Mouse (Mus musculus): ENCODE measurements at regions not wholly inside any gene's neighbourhood (a gene's known extent, or its start where the extent isn't known, plus 50 kb on each side); places are given as distances from the start of the nearest gene placed in this dataset.
"Not testable (repeated sequence)": the region's sequence is repeated elsewhere in the genome, so short reads cannot be mapped to it uniquely, and the experiment has no call there.

DNA sequence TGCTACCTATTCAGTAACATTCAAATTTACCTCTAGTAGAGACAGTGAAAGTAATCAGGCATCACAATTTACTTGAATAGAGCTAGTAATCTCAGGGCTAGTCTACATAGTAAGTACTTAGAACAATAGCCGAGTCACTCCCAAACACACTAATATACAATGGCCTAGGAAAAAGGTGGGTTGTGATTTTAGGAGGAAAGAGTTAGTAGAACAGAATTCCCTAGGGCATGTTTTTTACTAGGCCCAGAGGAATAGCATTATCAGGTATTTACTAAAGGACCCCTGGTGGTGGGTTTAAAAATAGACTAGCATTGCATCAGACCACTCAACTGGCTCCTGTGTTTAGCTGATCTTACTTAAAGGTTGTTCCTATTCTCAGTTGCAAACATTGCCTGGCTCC, 535.8 kb downstream of the Mat2b start:
- in situ Hi-C loops (cut with MseI, MboI) = not testable (repeated sequence)

DNA sequence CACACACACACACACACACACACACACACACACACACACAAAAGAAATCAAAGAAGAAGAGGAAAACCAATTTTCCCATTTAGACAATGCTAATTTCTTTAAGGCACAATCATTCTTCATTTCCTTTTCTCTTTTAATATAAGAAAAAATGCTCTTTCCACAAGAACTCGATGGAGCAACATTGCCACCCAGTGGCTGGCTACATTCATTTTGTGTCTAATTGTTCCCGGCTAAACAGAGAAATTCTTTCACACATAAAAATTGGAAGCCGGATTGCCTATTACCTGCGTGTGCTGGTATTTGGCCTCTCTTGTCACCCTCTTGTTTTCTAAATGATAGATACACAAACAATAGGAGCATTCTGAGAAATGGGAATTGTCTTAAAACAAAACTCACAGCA, 545.7 kb downstream of the Mat2b start:
- in situ Hi-C loops (cut with MseI, MboI) = loop anchor here in 1 of 2 experiments (25.0 kb wide), 1 partner anchor 562 kb away; no protein-coding TSS in a partner anchor

DNA sequence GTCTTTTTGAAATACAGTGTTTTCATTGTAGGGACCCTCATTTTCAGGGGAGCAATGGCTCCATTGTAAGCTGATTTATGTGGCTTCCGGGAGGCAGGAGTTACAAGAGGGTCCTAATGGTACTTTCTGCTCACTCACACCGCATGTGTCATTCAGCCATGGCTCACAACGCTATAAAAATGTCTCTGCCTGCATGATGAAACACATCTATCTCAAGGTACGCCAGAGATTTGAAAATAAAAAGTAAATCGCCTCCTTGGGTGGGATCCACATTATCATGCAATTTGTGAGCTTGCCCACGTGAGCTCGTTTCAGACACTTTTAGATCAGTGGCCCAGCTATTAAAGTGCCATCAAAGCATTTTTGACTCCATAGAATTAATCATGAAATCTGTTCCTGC, 557.2 kb downstream of the Mat2b start:
- in situ Hi-C loops (cut with MseI, MboI) = loop anchor here in 1 of 2 experiments (25.0 kb wide), 1 partner anchor 551 kb away; no protein-coding TSS in a partner anchor

DNA sequence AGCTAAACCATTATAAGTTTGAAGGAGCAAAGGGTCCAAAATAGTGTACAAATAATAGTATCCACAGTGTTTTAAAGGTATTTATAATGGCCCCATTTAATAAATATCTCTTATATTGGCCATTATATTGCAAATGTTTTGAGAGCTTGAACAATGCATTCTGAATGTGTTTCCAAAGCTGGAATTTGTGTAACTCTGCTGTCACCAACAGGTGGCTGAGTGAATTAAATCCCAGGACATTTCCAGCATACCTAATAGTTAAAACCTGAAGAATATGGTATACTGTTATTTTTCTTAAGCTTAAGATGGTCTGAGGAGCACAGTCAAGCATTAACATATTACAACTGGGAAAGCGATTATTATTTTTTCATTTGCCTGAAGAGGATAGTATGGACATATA, 592.4 kb downstream of the Mat2b start:
- in situ Hi-C loops (cut with MseI, MboI) = no loop called here

DNA sequence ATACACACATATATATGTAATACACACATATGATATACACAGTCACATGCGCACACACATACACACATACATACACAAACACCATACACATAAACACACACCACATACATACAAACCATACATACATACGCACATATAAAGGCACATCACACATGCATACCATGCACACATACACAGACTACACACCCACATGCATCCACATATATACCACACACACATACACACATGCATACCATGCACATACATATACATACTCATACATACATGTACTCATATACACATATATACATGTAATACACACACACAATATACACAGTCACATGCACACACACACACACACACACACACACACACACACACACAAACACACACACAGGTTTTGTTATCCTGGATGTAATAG, 620.7 kb downstream of the Mat2b start:
- in situ Hi-C loops (cut with MseI, MboI) = no loop called here

DNA sequence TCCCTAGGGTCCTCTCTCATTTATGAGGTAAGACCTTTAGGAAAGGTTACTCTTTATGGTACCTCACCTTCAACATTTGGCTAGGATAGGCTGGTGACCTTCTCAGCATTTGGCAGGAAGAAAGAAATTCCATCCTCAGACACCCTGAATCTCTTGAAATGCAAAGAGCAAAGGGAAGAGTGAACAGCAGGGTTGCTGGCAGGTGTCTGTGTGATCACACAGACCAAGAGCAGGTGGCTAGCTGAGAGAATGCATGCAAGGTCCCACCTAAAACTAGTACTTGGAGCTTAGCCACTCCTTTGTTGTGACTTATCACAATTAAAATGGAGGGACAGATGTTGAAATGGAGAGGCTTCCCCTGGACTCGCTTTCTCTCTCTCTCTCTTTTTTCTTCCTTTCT, 644.5 kb downstream of the Mat2b start:
- in situ Hi-C loops (cut with MseI, MboI) = no loop called here

DNA sequence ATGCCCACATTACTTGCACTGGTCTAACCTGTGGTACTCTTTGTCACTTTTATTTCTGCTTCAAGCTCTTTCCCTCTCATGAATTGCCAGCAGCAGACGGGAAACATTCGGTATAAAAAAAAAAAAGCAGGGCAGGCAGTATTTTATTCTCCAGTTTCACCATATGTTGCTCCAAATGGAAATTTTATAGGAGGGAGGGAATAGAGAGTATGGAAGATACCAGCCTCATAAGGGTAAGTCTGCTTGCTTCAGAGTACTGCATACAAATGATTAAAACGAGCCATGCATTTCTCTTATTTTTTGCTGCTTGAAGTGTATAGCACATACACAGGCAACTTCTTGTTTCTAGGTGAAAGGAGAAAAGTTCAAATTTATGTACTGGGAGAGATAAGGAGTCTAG, 667.5 kb downstream of the Mat2b start:
- in situ Hi-C loops (cut with MseI, MboI) = no loop called here

DNA sequence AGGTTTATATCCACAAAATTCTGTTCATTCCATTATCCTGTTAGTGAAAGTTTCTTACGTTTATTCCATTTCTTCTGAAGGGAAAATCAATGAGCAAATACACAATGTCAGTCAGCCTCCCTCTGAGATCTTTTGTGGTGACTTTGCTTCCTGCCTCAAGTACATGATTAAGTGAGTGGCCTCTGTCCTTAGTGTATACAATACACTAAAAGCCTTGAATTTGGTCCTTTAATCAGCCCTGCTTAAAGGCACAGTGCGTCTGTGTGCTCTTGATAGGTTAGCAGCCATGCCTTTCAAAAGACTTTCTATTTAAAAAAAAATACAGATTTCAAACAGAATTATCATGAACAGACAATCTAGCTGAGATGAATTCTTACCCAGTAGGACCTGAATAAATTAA, 695.5 kb downstream of the Mat2b start:
- in situ Hi-C loops (cut with MseI, MboI) = no loop called here

DNA sequence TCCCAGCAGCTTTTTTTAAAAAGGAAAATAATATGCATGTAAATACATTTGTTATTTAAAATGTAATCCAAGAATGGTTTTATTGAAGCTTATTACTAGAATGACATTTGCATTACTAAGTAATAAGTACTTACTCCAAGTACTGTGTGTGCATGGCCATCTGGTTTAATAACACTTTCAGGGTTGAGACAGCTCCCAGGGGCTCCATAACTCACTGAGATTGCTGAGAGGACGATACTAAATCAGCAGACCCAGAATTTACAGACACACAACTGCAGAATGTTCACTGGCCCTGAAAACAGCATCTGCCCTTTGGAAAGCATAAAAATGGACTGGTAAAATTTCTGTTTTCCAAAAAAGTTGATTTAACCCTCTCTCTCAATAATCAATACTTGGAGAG, 696.4 kb downstream of the Mat2b start:
- in situ Hi-C loops (cut with MseI, MboI) = no loop called here

DNA sequence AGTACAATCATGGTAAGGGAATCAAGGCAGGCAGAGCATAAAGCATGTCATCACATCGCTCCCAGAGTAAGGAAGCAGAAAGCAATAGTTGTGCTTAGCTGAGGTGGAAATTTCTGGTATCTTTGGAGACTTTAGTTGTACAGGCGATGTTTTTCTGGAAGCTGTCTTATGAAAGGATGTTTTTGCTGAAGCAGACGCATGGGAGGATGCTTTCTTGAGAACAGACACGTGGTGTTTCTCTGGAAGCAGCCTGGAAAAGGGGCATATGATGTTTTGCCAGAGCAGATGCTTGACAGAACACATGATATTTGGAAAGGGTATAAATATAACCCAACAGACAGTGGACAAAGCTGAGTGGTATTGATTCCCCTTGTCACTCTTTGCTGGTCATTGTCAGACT, 722.4 kb downstream of the Mat2b start:
- in situ Hi-C loops (cut with MseI, MboI) = no loop called here

DNA sequence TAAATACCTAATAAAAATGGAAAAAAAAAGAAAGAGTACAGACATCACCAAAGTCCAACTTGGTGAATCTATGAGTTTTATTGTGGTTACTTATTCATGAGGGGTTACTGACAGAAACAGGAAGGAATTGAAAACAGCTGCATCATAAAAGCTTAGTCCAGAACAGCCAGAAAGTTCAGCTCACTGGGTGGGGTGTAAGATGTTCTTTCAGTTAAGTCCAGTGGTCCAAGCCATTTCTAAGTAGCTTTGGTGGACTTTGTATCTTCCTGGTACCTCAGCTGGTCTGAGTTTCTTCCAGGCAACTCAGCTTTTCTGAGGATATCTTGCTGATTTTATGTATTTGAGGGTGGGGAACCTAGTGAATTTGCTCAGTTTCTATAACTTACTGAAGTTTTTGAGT, 731.3 kb downstream of the Mat2b start:
- in situ Hi-C loops (cut with MseI, MboI) = no loop called here

DNA sequence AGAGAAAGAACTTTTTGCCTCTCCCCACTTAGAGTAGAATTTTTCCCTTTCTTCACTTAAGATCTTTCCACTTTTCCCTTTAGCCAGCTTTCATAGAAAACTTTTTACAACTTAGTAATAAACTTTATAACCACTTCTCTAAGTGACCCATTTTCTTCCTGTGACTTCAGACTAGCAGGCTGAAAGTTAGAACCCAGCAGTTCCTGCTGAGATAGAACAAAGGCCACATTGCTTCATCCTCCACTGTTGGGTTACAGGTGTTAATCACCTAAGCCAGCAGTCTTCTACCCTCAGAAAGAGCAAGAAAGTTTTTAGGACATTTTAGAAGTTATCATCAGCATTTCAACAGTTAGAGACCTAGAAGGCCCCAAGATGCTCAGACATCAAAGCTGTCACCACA, 740.6 kb downstream of the Mat2b start:
- in situ Hi-C loops (cut with MseI, MboI) = no loop called here

DNA sequence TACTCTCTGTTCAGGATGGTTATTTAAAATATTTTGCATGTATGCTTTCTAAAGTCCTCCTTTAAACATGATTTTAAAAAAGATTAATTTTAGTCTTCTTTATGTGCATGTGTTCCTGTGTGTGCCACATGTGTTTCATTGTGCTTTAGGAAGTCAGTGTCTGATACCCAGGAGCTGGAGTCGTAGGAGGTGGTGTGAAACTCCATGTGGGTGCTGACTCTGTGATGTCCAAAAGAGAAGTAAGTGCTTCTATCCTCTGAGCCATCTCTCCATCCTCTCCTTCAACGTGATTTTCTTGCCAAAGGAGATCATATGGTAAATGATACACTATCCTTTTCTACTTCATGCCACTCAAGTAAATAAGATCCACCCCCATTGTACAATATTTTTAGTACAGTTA, 750.8 kb downstream of the Mat2b start:
- in situ Hi-C loops (cut with MseI, MboI) = no loop called here

DNA sequence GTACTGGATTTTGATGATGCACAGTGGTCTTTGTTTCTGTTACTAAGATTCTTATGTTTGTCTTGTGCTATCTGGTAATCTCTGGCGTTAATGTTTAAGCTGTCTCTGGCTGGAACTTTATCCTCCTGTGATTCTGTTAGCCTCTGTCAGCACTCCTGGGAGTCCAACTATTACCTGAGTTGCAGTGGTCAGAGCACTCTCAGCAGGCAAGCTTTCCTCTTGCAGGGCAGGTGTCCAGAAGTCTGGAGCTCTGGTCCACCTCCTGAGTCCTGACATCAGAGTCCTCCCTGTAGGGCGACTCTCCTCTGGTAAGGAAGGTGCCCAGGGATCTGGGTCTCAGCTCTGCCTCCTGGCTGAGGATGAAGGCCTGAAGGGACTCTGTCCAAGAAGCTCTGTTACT, 760.8 kb downstream of the Mat2b start:
- in situ Hi-C loops (cut with MseI, MboI) = no loop called here

DNA sequence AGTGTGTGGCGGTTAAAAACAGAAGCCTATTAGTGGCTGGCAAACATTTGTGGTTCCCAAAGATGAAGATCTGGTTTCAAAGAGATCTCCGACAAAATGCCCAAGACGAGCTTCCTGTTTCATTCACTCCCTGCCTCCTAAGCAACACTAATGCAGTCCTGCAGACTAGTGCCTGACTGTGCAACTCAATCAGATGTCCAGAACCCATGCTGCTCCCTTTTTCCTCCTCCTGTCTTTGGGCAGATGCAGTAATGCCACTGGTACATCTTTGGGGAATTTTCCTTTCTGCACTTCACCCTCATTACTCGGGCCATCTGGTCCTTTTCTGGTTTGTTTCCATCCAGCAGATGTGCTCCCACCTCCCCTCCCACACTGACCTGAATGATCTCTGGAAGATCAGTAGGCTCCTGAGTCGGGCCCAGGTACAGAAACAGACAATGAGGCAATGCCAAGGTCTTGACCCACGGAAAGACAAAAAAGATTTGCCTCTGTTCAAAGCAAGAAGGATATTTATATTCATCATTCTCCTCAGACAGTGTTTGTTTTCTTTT, 771.0 kb downstream of the Mat2b start:
- in situ Hi-C loops (cut with MseI, MboI) = no loop called here

DNA sequence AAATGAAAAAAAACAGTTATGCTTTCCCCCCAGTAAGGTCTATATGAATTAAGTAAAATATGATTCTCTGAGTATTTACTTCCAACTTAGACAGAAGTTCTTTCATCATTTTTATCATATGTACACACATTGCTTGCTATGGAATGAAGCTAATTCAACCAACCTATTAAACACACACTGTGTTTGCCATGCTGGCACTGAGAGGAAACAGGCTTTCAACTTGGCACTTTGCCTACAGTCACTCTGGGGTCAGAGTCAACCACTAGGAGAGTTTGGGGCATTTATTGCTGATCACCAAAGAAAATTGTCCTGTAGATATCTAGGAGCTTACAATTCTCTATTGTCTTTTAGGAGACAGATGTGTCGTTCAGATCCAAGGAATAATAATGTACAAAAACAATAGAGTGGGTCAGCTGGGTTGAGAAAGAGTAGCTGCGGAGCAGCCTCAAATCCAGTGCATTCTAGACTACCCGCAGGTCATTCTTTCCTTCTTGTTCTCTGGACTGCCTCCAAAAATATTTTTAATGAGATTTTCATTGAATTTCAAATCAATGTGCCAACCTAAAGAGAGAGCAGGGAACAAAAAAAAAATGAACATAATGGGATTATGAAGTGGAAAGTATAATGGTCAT, 777.2 kb downstream of the Mat2b start:
- in situ Hi-C loops (cut with MseI, MboI) = no loop called here

DNA sequence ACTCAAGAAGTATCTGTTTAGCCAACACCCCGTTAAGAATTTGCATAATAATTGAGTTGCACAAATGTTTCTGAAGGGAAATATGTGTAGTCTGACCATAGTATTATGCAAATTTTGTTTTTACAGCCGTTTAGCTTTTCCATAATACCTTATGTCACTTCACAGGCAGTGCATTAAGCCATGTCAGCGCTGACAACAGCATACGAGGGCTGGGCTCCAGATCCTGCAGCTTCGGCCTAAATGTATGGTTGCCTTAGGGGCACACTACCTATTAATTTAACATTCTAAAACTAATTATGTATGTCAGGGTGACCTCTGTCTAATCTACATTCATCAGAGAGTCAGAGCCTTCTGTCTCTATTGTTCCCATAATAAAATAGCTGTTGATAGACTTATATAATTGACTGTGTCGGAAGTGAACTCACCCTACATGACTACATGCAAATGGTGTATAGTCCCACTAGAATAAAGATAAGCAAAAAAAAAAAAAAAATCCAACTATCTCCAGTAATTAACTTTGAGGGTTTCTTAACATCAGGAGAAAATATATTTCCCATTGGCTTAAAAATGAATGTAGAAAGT, 795.3 kb downstream of the Mat2b start:
- in situ Hi-C loops (cut with MseI, MboI) = no loop called here

DNA sequence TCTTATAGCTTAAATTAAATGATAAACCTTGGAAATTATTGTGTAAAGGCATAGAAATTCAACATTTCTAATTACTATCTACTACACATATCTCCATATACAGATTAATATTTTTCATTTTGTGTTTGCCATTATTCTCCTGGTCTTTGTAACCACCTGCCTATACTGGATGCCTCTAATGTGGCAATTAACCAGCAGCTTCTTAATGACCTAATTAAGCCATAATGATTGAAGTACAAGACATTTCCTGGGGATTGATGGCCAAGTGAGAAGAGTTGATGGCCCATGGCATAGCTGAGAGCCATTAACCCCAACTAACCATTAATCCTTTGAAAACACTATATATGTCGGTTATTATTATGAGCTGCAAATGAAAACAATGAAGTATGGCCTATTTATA, 811.7 kb downstream of the Mat2b start:
- in situ Hi-C loops (cut with MseI, MboI) = no loop called here

DNA sequence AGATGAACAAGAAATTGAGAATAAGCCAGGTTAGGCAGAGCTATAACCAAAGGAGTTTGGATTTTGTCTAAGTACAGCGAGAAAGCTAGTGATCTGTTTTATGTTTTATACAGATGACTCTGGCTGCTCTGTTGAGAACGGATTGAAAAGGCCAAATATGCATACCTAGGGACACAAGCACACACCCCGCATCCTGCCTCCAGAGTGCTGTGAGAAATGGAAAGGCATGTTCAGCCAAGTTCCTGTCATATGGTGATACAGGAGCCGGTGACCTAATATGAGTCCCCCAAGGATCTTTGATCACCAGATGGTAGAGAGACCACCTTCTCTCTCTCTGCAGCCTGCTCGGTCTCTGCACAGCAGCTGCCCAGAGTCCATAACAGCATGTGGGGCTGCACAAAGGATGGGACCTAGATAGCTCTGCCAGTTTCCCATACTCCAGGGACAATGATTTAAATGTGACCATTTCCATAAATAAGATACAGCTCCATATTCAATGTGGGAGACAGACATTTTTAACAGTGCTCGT, 826.5 kb downstream of the Mat2b start:
- in situ Hi-C loops (cut with MseI, MboI) = no loop called here

Data from mouse trophoblast stem cell (cell line).